Mouse (Mus musculus) monocyte, adult 2 months (primary cell): ENCODE results near the gene Mob3b.

Experiments used
- DNase-seq, 2 experiments: peaks; one replicate each; pipeline ENCODE4 v3.0.0; 2022; ENCODE audit warnings: low spot score in 2 of 2, low read depth in 1 of 2

Gene Mob3b

DNA sequence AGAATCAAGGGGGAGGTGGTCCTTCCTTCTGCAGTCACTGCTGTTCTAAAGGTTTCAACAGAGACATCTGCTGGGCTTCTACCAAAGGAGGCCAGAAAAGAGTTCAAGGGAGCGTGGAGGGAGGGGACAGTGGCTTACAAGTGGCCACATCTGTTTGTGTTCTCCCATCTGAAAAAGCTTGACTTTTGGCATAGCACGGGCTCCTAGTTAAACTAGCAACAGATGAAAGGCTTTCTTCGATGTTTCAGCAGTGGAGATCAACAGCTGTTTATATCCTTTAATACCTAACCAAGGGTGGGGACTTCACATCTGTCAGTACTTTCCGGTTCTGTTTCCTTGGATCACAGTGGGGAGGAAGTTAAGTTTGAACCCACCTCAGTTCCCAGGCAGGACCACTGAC is 88.5 kb downstream of the Mob3b start:
- DNase-seq = no peak

DNA sequence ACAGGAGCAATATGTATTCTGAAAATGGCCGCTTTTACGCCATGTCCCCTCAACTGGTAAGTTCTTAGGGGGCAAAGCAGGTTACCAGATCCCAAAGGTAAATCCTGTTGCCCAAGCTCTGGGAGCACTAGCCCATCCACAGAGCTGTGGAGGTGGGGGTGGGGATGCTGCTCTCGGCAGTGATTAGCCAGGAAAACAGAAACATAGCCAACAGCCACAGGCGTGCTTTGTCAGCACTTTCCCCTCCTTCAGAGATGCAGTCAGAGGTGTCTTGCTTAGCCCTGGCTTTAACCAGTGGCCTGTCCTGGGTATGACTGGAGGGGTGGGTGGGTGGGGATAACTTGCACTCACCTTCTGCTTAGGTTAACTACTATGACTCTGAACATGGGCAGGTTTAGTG is 91.1 kb downstream of the Mob3b start:
- no peak for DNase-seq

DNA sequence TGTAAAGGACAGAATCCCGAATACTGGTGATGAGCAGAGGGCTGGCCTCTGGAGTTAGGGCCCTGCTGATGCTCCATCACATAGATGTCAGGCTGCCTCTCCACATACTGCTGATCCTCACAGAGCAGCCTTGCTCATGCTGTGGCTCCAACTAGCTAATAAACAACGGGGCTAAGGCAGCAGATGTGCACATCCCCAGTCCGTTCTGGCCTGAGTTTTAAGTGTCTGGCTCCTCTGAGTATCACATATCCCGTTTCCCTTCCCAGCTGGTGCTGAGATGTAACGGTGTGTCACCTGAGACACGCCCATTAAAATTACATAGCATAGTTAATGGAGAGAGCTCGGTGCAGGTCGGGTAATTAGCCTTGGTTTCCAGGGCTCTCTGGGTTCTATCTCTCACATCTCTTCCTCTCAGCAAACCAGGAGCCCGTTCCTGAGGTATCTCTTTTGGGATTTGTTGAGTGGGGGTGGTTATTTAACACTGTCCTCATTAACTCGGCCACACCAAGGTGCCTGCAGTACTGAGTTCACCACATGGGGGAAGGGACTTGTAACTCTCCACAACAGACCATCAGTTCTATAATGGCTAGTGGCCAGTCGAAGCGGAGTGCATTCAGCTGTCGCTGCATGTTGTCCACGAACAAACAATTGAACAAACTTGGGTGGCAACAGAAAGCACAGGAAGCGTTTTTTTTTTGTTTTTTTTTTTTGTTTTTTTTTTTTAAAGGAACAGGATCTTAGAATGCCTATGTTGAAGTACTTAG is 92.0 kb downstream of the Mob3b start:
- DNase-seq = no peak

DNA sequence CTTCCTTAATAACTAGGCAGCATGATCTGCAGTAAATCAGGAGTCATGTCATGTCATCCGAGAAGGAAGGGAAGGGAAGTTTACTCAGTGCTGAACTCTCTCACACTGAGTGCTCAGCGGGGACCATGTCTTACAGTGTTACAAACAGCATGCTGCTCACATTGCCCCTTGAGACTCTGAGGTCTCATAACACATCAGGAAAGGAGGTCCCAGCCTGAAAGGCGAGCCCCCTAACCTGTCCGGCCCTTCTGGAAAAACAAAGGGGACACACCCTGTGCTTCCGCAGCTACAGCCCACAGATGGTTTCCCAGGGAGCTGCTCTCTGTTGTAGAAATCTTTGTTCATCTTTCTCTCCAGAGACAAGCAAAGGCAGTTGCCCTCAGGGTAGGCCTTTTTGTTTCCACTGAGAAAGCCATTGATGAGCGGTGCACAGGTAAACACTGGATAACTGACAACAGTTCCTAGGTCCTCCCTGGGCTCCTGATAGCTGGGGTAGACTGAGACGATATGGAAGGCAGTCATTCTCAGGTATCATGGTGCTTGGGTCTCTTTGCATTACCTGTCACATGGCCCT is 94.1 kb downstream of the Mob3b start:
- no peak for DNase-seq

DNA sequence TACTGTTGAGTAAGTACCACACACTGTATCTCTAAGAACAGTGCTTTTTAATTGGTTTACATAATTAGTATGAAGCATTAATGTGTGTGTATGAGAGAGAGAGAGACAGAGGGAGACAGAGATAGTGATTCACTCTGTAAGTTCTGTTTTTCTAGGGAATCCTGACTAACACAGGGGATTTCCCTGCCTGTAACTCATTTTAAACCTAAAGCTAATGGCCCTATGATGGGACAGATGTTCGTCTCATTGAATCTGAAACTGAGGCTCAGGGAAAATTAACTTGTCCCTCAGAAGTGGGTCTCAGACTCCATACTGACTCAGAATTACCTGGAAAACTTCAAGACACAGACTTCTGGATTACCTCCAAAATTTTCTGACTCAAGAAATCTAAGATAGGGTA is 96.3 kb downstream of the Mob3b start:
- no peak for DNase-seq

DNA sequence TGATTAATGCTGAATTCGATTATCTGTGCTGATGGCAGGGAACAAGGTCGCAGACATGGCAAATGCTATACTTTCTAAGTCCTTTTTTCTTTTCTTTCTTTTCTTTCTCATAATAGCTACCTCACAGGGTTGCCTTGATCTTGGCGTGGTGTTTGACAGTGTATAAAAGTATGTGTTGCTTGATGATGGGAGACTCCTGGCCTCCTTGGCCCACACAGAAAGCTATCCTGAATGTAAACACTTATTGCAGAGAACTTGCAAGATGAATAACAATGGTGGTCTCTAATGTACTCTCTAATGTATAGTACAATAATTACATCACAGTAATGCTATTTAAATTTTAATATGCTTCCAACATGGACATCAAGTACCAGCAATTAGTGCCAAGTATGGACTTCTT is 96.9 kb downstream of the Mob3b start:
- DNase-seq = no peak

DNA sequence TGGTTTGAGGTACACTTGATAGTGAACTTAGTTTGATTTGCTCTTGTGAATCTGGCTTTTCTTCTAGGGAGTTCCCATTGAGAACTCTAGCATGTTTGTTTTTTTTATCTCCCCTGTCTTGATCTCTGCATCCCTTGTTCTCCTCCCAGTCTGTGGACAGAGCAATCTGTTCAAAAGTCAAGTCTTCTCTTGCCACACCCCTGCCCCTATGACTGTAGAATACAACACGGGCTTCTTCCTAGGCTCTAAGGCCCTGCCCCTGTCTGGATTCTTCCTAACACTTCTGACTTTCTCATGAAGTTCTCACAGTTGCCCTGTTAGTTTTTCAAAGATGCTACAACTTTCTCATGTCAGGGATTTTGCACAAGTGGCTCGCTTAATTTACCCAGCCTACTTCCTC is 102.9 kb downstream of the Mob3b start:
- DNase-seq = no peak

DNA sequence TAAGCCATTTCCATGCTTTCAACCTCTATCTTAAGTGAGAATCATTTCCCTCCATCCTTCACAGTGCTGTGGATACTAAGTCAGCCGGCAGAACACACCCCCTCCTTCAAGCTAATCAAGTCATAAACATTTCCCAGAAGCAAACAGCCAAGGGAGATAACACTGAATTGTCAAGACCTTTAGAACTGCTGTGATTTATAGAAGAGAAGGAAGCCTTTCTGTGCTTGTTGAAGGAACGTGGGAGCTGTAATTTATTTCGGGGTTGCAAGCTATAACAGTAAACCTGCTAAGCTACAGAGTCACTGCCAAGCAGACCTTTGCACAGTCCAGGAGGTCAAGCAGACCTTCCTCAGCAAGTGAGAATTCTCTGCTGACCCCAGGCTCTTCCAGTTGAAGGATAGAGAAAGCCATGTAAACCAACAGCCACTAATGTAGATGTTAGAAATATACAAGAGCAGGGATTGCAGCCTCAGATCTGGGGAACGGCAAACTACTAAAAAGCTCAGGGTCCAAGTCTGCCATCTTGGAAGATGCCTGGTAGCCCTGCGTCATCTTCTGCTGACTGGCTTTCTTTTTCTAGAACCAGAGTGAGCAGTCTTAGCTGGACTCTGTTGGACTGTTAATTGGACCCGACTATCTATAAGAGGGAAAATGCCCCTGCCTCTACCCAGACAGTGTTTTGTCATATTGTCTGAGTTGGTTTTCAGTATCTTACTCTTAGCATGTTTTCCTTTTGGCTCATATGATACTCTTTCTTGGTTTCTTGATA is 104.9 kb downstream of the Mob3b start:
- DNase-seq = no peak

DNA sequence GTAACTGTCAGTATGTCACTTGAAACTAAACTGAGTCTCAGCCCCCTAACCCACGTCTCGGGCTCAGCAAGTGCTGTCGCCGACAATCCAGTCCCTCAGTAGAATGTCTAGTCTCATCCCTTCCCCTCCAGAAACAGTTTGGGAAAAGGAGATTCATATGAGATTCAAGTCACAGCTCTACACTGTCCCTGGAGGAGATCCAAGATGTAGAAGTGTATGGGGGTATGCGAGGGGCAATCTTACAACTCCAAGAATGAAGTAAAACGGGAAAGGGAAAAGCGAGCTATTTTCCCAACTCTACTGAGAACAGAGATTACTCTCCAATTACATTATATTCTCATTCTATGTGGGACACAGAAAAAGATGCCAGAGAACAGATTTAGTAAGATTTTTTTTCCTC is 106.1 kb downstream of the Mob3b start:
- DNase-seq = no peak

DNA sequence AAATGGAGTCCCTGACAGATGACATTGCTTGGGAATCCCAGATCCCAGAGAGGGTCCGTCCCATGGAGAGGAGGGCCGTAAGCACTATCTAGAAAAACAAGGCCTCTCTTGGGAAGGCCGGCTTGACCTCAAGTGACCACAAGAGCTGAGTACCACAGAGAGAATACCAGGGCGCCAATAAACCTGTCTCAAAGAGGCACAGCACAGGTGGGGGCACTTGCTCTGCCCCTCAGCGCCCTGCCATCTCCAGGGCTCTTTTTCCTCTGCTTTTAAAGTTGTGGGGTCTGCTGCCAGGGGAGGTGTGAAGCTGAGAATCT is 107.6 kb downstream of the Mob3b start:
- DNase-seq = no peak

DNA sequence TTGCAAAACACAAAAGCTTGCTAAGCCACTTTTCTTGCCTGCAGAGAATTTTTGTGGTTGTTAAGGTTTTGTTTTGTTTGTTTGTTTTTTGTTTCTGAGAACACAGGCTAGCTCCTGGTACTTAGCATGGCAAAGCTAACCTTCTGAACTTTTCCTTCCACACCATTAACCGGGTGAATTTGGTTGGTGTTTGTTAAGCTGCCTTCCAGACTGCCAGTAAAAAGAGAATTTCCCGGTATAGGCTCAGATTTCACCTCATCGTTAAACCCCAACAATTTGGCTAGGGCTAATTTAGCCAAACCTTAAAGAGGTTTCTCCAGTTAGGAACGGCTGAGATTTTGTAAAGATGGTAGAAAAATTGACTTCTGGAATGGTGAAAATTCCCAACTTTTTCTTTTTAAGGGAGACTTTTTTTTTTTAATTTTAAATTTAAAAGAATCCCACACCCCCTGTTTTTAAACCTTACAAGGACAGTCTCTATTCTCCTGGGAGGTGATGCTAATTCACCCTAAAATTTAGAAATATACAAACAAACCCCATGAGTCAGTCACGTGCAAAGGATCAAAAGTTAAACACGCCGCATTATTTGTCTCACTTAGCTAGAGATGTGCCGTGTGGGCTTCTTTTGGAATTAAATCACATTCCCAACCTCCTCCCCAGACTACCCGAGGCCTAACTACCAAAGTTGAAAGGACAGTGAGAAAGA is 108.1 kb downstream of the Mob3b start:
- no peak for DNase-seq

DNA sequence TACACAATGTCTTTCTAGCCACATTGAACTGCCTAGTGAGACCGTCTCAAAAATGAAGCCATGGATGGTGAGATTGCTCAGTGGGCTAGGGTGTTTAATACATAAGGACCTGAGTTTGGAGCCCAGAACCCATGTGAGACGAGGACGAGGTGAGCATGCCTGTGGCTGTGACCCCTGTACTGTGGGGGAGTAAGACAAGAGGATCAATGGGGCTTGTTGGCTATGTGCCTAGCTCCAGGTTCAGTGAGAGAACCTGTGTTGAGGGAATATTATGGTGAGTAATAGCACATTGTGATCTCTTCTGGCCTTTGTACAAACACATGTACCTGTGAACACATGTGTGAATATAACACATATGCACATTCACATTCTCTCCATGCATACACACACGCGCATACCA is 116.4 kb downstream of the Mob3b start:
- no peak for DNase-seq

DNA sequence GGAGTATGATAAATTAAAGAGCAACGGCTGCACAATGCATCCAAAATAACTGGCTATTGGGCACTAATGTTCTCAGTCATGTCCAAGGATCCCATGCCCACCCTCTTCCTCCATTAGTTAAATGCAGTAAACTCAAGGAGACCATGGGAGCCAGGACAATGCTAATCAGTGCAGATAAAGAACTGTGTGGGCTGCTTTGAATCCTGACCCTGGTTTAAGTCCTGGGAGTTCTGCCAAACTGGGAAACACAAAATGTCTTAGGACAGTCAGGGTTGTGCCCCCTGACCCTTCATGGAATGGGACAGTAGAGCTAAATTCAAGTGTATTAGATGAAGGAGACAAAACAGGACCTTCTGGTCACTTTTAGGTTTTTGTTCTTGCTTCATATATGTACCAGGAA is 117.0 kb downstream of the Mob3b start:
- DNase-seq = no peak

DNA sequence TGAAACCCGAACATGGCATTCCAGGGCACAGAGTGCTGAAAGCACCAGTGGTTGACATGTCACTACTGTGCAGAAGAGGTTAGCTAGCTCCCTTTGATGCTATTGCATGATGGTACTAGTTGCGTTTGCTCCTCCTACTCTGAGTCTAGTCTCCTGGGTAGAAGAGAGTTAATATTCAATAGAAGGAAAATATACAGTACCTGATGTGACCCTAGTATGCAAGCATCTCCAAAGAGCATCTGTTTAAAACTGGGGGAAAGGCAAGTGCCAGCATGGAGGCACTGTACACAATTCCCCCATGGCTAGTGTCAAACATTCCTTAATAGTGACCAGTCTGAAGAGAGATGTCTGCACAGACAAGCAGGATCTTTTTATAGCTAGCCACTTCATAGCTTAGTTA is 119.5 kb downstream of the Mob3b start:
- DNase-seq = no peak

DNA sequence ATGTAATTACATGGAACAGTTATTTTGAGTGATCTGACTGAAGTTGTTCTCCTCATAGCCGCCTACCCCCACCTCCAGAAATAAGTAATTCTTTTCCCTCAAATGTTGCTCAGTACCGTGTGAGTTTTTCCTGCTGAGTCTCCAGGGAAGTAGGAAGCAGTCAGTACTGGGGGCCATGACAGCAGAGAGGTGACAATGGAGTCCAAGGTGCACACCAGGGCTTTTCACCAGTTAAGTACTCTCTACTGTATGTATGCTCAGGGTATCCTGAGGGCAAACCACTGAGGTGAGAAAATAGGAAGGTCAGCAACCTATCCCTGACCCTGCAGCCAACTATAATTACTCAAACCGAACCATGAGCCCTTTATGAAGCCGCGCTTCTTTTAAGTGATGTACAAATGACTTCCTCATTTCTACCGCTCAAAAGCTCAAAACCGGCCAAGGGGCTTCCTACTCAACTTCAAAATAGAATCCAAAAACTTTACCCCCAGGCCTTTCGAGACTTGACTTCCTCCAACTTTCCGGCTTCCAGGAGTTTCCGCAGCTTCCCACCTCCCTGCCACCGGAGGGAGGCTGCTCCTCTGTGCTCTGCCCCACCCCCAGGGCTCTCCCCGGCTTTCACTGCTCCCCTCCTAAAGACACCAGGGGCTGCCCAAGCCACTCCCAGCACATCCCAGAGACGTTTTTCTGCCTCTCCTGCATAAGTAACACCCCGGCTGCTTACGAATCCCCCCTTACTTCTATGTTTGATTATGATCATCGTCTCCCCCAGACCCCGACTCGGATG is 122.6 kb downstream of the Mob3b start:
- DNase-seq = no peak

DNA sequence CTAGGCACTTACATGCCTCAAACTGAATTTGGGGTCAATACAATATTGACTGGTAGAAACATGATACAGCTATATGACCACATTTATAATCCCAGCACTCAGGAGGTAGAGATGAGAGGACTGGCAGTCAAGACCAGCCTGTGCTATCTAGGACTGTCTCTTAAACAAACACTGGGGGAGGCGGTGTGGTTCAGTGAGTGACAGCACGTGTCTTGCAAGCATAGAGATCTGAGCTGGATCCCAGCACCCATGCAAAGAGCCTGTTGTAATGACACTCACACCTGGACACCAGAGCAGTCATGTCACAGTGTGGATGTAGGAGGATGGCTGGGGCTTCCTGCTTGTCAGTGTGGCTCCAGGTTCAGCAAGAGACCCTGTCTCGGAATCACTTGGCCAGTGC is 124.5 kb downstream of the Mob3b start:
- no peak for DNase-seq

DNA sequence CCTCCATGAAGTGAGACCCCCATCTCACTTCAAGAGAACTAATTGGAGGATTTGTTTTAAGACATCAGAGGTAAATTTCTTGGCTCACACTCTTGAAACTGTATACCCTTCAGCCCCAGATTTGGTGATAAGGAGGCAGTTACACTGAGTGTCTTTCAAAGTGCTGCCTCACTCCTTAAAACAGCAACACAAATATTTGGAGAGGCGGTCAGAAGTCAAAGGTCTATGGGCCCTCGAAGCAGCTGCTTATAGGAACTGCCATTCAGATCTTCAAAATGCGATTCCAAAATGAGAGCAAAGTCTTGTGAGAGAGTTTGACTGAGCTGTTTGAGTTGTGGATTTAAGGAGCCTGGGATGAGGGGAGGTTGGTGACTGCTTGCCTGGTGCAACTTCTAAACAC is 125.7 kb downstream of the Mob3b start:
- no peak for DNase-seq

DNA sequence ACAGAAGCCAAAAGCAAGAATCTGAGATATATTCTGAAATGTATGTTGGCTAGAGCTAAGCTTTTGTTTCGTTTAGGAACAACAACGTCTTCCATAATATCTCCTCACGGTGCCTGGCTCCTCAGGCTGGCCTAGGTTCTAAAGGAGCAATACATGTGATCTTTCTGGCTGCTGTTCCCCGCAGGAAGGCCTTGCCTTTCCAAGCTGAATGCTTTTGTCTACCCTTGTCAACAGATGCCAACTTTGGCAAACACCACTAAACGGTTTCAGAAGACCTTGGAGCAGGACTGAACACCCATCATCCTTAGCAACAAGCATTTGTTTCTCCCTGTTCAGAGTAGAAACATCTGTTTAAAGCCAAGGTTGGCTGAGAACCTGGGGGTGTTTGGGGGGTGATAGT is 126.1 kb downstream of the Mob3b start:
- no peak for DNase-seq

DNA sequence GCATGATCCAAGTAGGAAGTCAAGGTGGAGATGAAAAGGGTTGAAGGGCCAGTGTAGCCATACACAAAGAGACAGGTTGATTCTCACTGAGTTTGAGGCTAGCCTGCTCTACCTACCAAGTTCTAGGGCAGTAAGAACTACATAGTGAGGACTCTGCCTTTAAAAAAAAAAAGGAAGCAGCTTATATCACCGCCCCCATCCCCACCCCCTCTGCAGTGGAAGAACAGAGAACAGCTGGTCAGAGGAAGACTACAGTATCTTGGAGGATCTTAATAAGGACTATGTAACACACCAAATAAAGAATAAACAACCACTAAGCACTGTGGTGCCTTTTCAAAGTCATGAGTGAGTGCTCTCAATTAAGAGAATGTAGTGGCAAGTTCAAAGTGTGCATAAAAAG is 138.9 kb downstream of the Mob3b start:
- DNase-seq = no peak

DNA sequence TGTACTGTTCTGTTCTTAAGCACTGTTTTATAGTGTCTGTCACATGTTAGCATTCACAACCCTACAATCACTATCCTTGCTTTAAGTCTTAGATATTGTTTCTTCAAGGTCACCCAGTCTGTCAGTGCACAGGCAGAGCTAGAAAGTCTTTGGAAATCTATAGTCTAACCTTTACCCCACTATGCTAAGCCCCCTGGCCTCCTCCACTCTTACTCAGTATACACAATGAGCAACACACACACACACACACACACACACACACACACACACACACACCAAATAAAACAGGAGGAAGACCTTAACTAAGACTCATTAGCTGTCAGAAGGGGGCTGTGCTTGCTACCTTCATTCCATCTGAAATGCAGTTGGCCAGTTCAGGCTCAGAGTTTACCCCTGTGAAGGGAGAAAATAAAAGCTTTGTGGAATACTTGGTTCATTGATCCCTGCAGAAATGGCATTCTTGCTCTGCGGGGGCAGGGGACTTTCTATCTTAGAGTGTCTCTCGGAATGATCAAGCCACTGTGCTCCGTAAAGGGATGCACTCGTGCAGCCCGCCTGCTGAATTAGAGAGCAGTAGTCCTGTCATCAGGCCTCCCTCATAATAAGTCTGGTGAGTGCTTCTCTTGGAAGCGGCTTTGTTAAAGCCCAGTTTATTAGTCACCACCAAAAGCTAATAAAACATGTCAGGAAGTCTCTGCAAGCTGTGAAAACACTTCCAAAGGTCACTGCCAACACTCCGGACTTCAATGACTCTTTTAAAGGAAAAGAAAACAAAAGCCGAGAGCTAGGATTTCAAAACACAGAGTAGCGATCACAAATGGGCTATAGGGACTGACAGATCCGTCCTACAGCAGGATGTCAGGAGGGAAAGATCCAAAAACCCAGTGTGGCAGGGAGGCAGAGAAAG is 144.6 kb downstream of the Mob3b start:
- DNase-seq = no peak
